Mouse (Mus musculus) gastrocnemius, adult 8-10 months (tissue): Measurements from ENCODE around the gene Tdrd12. TPM values are rescaled to one million over a fixed set of nuclear protein-coding genes. Genes with fewer than 3 reads are reported as not detected.

Experiments used
- DNase-seq, 2 experiments: peaks; one replicate each; pipeline ENCODE4 v3.0.0; 2022; ENCODE audit warnings: low spot score in 2 of 2
- total RNA-seq, 4 experiments: library from RNA; stranded (reverse); gene quantifications; 2 replicates each; pipeline ENCODE4 v1.2.4; 2022

The Tdrd12 gene
- total RNA-seq, 4 experiments from 2014 or later: not detected

GRCm38 (mm10) chr7:35448867-35449266 is 88.7 kb downstream of the Tdrd12 start:
- DNase-seq: no peak

DNA sequence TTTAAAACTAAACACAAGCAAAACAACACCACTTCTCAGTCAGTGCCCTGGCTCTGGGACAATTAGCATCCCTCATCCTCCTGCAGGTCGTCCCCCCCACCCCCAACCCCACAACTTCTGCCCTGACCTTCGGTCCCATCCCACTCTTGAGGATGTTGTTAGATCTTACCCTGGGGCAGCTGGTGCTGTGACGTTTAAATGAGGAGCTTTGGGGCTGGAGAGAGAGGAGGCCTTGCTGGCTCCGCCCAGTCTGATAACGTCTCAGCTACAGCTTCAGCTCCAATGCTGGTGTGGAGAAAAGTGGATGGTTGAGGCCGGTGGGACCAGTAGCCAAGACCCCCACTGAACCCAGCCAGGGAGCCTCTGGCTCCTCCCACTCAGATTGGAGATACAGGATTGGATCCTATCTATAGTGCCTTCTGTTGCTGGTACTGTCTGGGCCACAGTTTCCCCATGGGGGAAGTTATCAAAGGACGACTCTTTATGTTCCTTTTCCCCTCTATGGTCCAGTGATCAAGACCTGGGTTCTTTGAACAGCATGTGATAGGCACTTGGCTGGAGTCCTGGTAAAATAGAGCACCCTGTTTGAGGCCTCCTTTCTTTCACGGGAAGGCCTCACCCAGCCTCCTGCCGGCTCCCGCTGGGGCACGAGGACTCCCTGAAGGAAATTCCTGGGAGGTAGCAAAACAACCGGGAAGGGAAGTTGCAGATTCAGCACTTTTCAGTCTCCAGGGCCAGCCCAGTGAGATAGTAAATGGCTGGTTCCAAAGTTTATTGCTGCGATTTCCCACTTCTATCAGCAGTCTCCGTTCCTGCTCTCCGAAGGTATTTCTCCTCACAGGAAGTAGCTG is 89.3 kb downstream of the Tdrd12 start, which contains the start of gene Slc7a9:
Gene Slc7a9 (plus strand): TSS at position 801 of the 851 bp plus-strand sequence.
- no peak for DNase-seq

GRCm38 (mm10) chr7:35447501-35447900 is 90.0 kb downstream of the Tdrd12 start:
- DNase-seq: no peak

DNA sequence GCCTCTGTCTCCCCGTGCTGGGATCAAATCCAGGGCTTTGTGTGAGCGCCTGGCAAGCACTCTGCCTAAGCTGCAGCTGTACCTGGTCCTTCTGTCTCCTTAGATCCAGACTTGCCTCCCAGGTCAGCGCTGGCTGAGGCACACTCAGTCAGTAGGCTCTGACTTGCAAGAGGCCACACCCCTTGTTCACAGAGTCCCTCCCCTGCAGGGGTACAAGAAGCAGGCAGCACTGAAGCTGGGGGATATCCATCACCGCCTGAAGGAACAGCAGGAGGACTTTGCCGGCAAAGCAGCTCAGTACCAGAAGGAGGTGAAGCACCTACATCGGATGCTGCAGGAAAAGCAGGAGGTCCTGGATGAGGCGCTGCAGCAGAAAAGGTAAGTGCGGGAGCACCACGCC is 102.3 kb downstream of the Tdrd12 start:
- DNase-seq: no peak

DNA sequence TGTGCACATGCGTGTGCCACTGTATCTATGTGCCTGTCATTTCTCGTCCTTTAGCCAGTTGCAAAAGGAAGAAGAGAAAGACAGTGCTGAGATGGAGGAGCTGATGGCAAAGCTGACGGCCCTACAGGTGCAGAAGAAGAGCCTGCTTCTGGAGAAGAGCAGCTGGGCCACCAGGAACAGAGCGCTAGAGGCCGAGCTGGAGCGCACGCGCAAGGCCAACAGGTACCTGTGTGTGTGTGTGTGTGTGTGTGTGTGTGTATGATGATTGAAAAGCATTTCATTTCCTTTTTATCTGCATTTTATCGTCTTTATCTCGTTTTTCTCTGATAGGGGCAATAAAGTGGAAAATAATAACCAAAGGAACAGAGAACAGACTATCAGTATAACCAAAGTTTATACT is 109.4 kb downstream of the Tdrd12 start:
- no peak for DNase-seq

DNA sequence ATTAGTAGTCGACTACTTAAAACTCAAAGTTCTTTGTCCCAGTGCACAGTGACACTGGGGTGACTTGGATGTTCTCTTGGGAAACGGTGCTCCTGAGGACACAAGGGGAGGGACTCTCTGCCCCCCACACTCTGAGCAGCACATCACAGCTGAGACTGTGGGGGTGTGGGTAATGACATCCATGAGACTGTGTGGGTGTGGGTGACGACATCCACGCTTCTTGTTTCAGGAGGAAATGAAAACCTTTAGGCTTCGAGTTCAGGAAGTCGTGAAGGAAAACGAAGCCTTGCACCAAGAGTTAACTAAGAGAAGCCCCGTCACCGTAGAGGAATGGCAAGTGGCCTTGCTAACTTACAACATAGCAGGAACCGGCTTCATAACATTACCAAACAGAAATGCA is 114.5 kb downstream of the Tdrd12 start:
- no peak for DNase-seq

Other genes starting within 250 kb of the Tdrd12 start
- 1 to 10 TPM; 6.8 to 7.8 (median 7.5) TPM for gene Gpatch1, start 219.3 kb downstream of the Tdrd12 start, total RNA-seq
- gene Rhpn2, start 203.6 kb downstream of the Tdrd12 start, total RNA-seq: 10 to 100 TPM in 1 of 4 experiments, 1 to 10 TPM in 3; 1.7 to 13.0 (median 3.2) TPM
- 1 to 10 TPM in 1 of 4 experiments, under 1 TPM in 3; 0.48 to 1.1 (median 0.92) TPM for gene Faap24, start 140.9 kb downstream of the Tdrd12 start, total RNA-seq
- 1 to 10 TPM; 4.6 to 7.4 (median 5.4) TPM for gene Cep89, start 140.7 kb downstream of the Tdrd12 start, total RNA-seq
- gene Slc7a9, start 88.9 kb downstream of the Tdrd12 start, total RNA-seq: not detected
- gene Nudt19, start 18.6 kb upstream of the Tdrd12 start, total RNA-seq: 10 to 100 TPM; 49.2 to 61.5 (median 56.2) TPM
- under 1 TPM in 2 of 4 experiments, not detected in 2; 0.04 to 0.10 TPM for gene Rgs9bp, start 47.8 kb upstream of the Tdrd12 start, total RNA-seq
- 10 to 100 TPM in 3 of 4 experiments, 1 to 10 TPM in 1; 9.6 to 12.4 (median 10.4) TPM for gene Ankrd27, start 48.5 kb upstream of the Tdrd12 start, total RNA-seq
- gene Pdcd5, start 109.8 kb upstream of the Tdrd12 start, total RNA-seq: 100 to 1,000 TPM in 2 of 4 experiments, 10 to 100 TPM in 2; 89.8 to 131 (median 108) TPM
- 1 to 10 TPM; 2.1 to 4.1 (median 3.6) TPM for gene Dpy19l3, start 216.7 kb upstream of the Tdrd12 start, total RNA-seq